Mouse (Mus musculus) lung, embryonic 15.5 days (tissue): Measurements from ENCODE around the gene Oprd1. TPM values are rescaled to one million over a fixed set of nuclear protein-coding genes. Genes with fewer than 3 reads are reported as not detected.
A peak's percentile ranks its signal among the peaks of the same experiment; 100 is the strongest.

ENCODE experiments used
- ATAC-seq: fragments of 200-750 bp; cut with Nextera tagmentation; 2 replicates; pipeline ENCODE4 v1.8.0; 2017; ENCODE audit warnings: moderate number of reproducible peaks, borderline replicate concordance; ENCODE audit not compliant: low FRiP score, low TSS enrichment; ENCODE audit errors: extremely low read depth
- H3K27ac ChIP-seq: fragments of 300-500 bp; sonication (generic); 2 replicates; pipeline ENCODE4 v1.5.1; 2015; ENCODE audit warnings: moderate library complexity, mild to moderate bottlenecking, inconsistent platforms
- H3K27me3 ChIP-seq: fragments of 300-500 bp; sonication (generic); 2 replicates; pipeline ENCODE4 v1.6.1; 2015; ENCODE audit warnings: inconsistent platforms
- H3K36me3 ChIP-seq: fragments of 300-500 bp; sonication (generic); 2 replicates; pipeline ENCODE4 v1.6.1; 2015; ENCODE audit warnings: inconsistent platforms
- H3K4me1 ChIP-seq: fragments of 300-500 bp; sonication (generic); 2 replicates; pipeline ENCODE4 v1.6.1; 2015; ENCODE audit warnings: inconsistent platforms
- H3K4me2 ChIP-seq: fragments of 300-500 bp; sonication (generic); 2 replicates; pipeline ENCODE4 v1.6.1; 2015; ENCODE audit warnings: inconsistent platforms, mild to moderate bottlenecking, moderate library complexity
- H3K4me3 ChIP-seq: fragments of 300-500 bp; sonication (generic); 2 replicates; pipeline ENCODE4 v1.5.1; 2015; ENCODE audit warnings: mild to moderate bottlenecking, inconsistent platforms
- H3K9ac ChIP-seq: fragments of 300-500 bp; sonication (generic); 2 replicates; pipeline ENCODE4 v1.6.1; 2015; ENCODE audit warnings: inconsistent platforms
- H3K9me3 ChIP-seq: fragments of 300-500 bp; sonication (generic); 2 replicates; pipeline ENCODE4 v1.6.1; 2016; ENCODE audit warnings: inconsistent platforms
- WGBS: fragments of 180-500 bp; shearing (Covaris S2); methylation state at CpG from one replicate; pipeline ENCODE4 v1.1.7; 2015; 5-methylcytosine and 5-hydroxymethylcytosine counted together
- polyA plus RNA-seq: library from polyadenylated mRNA; unstranded; fragments of >200 nt; fragmentation: Nextera tagmentation; extraction: Ambion mirVana; gene quantifications from 2 replicates; pipeline ENCODE4 v1.2.1, GENCODE M21; 2015

The Oprd1 gene
- polyA plus RNA-seq, 1 experiment from 2014 or later = 0.06 TPM

DNA sequence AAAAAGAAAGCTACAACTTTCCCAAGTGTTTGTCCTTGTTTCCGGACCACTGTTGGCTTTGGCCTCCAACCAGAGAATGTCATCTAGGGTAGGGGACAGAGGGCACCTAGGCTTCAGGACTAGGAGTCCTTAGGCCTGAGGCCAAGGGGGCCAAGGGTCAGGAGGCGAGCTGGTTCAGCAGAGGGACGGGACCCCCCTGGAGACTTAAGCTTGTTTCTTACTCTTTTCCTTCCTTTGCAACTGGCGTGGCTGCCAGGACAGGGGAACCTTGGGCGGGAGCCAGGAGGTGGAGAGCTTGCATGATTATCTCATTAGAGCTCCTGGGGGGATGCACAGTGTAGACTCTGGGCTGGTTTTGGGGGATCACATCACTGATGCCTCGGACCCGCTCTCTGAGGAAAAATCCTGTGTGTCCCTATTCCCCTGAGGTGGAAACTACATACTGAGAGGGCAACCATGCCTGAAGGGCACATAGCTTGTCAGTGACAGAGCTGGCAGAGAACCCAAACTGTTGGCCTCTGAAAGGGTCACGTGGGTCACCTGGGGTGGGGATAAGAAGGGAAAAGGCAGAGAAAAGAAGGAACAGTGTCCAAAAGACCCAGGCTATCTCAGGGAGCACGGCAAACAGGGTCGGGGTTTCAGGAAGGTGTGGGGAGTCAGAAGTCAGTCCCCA is 78.0 kb downstream of the Oprd1 start:
- no peak overlapping the region for H3K9ac ChIP-seq
- no peaks in the 10 kb centered on the region for H3K27me3 ChIP-seq
- H3K4me1 ChIP-seq = peaks cover 11% of the 10 kb centered on the region
- H3K4me3 ChIP-seq = no peak overlapping the region
- H3K27ac ChIP-seq = no peak overlapping the region
- H3K9me3 ChIP-seq = no peaks in the 10 kb centered on the region
- peak; percentile 11; the same call in 1 of the 2 replicates for ATAC-seq
- WGBS = 57% methylated on average over 10 of the region's 10 CpGs
- no peak overlapping the region for H3K4me2 ChIP-seq
- no peaks in the 10 kb centered on the region for H3K36me3 ChIP-seq

DNA sequence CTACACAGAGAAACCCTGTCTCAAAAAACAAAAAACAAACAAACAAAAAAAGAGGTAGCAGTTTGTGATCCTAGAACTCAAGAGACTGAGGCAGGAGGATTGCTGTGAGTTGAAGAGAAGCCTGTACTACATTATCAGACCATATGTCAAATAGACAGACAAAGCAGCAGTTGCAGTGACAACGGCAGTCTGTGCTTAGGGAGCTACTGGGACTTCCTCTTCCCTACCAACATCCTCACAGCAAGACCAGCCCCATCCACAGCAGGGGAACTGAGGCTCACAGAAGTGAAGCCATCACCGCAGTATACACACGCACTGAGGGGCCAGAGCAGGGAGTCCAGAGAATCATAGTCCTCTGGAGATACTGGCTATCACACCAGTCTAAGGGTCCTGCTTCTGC is 78.7 kb downstream of the Oprd1 start:
- Histone ChIP-seq H3K4me1 (peaks cover 11% of the 10 kb centered on the region), H3K9ac (no peak overlapping the region), H3K4me2 (no peak overlapping the region), H3K9me3 (no peaks in the 10 kb centered on the region), H3K27me3 (no peaks in the 10 kb centered on the region), H3K27ac (no peak overlapping the region), H3K4me3 (no peak overlapping the region), H3K36me3 (no peaks in the 10 kb centered on the region)
- no peak for ATAC-seq
- 71% methylated on average over 3 of the region's 3 CpGs for WGBS

DNA sequence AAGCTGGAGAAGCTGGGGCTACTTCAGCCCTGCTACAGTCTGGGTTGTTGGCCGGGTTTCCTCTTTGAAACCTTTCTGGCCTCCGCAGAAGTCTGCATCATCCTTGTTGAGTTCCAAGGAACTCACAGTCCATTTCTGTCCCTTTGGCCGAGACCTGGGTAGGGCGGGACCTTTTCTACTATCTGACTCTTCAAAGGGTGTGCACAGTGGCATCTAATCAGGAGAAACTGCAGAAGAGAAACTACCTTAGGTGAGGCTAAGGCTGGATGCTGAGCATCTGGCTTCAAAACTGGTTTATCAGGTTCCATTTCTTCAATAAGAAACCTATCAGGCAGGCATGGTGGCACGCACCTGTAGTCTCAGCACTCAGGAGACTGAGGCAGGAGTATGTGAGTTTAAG is 79.7 kb downstream of the Oprd1 start:
- H3K9ac ChIP-seq = no peak overlapping the region
- ATAC-seq = no peak
- H3K36me3 ChIP-seq = no peaks in the 10 kb centered on the region
- H3K27me3 ChIP-seq = no peaks in the 10 kb centered on the region
- whole genome bisulfite sequencing = 70% methylated on average over 5 of the region's 5 CpGs
- no peak overlapping the region for H3K27ac ChIP-seq
- no peaks in the 10 kb centered on the region for H3K9me3 ChIP-seq
- H3K4me2 ChIP-seq = no peak overlapping the region
- no peak overlapping the region for H3K4me3 ChIP-seq
- peaks cover 11% of the 10 kb centered on the region for H3K4me1 ChIP-seq

DNA sequence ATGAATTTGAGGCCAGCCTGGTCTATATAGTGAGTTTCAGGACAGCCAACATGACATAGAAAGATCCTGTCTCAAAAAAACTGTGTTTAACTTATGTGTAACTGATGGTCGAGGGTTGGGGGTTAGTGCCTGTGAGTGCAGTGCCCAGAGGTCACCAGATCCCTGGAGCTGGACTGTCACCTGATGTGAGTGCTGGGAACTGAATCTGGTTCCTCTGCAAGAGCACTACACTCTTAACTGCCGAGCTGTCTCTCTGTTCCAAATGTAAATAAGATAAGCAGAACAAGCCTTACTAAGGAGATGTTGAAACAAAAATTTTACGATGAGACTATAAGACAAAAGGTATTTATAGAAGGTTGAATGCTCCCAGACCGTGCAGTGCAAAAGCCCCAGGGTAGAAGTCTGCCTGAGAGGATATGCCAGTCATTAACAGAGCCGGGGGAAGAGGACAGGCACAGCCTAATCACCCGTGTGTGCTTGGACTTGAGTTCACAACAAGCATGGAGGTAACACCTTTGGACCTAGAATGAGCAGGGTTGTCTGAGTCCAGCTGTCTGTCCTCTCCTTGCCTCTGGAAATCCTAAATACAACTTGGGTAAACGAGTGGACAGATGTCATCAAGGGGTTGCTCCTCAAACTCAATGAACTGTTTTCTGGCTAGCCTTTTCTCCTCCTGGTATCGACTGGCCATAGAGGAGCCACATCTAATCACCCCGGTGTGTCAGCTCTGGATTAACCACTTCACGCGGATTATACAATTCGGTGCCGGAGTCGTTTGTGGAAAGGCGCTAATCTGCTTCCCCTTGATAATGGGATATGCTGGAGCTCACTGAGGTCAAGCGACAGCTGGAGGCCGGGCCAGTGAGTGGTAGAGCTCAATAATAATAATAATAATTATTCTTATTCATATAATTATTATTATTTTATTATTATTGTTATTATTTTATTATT is 81.1 kb downstream of the Oprd1 start:
- peaks cover 11% of the 10 kb centered on the region for H3K4me1 ChIP-seq
- no peak for ATAC-seq
- H3K4me2 ChIP-seq = no peak overlapping the region
- H3K4me3 ChIP-seq = no peak overlapping the region
- H3K27ac ChIP-seq = no peak overlapping the region
- no peak overlapping the region for H3K9ac ChIP-seq
- whole genome bisulfite sequencing = 59% methylated on average over 17 of the region's 17 CpGs
- H3K9me3 ChIP-seq = no peaks in the 10 kb centered on the region
- H3K36me3 ChIP-seq = no peaks in the 10 kb centered on the region
- H3K27me3 ChIP-seq = no peaks in the 10 kb centered on the region

DNA sequence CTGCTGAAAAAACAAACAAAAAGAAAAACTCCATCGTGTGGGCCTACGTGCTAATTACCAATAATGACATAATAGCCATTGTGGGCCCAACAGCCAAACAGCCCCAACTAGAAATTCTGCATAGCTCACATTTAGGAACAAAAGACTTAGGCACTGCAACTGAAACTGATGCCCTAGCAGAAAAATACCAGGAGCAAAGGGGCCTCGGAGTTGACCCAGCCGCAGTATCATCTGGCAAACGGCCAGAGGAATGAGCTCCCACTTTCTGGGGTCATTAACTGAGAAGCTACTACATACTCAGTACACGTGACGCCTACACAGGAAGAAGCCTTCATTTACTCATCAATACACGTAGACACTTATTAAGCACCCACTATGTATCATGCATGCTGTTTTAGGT is 82.0 kb downstream of the Oprd1 start:
- Histone ChIP-seq H3K27ac (no peak overlapping the region), H3K4me2 (no peak overlapping the region), H3K9ac (no peak overlapping the region), H3K9me3 (no peaks in the 10 kb centered on the region), H3K36me3 (no peaks in the 10 kb centered on the region), H3K4me3 (no peak overlapping the region), H3K27me3 (no peaks in the 10 kb centered on the region), H3K4me1 (peaks cover 11% of the 10 kb centered on the region)
- WGBS = 37% methylated on average over 8 of the region's 8 CpGs
- ATAC-seq = no peak

Other genes starting within 250 kb of the Oprd1 start
- gene Tmem200b, start 222.7 kb downstream of the Oprd1 start, polyA plus RNA-seq = 1.1 and 1.2 TPM in 2 replicates
- 0.06 and 0.09 TPM in 2 replicates for gene Gm10300, start 69.8 kb downstream of the Oprd1 start, polyA plus RNA-seq
- 62.2 and 65.0 TPM in 2 replicates for gene Epb41, start 69.2 kb downstream of the Oprd1 start, polyA plus RNA-seq
- 105 and 109 TPM in 2 replicates for gene Ythdf2, start 67.8 kb upstream of the Oprd1 start, polyA plus RNA-seq
- 35.4 and 38.1 TPM in 2 replicates for gene Gmeb1, start 117.1 kb upstream of the Oprd1 start, polyA plus RNA-seq
- gene Taf12, start 129.9 kb upstream of the Oprd1 start, polyA plus RNA-seq = 46.0 and 48.5 TPM in 2 replicates
- 1.4 and 2.5 TPM in 2 replicates for gene Rab42, start 158.9 kb upstream of the Oprd1 start, polyA plus RNA-seq
- gene Trnau1ap, start 185.1 kb upstream of the Oprd1 start, polyA plus RNA-seq = 67.2 and 75.0 TPM in 2 replicates
- 89.2 and 92.6 TPM in 2 replicates for gene Rcc1, start 209.1 kb upstream of the Oprd1 start, polyA plus RNA-seq